ENCODE assay signal across 14 mouse cellular contexts in the genomic region with DNA sequence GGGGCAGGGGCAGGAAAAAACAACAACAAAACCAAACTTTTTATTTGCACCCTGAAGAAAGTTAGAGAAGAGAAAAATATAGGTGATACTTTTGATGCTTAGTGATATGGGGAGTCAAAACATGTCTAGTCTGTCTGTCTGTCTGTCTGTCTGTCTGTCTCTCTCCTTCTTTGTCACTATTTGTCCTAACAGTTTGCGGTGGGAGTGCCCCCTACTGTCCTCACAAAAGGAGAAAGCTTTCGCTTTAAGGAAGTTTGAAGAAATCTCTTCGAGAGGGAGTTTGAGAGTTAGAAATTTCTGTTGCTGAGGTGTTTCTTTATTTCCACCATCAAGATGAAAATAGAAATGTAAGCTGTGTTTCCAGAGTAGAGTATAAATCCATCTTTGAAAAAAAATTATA. TPM values are rescaled to one million over a fixed set of nuclear protein-coding genes. Genes with fewer than 3 reads are reported as not detected.
DNase-seq lines count a peak whose midpoint lies in the region; ATAC-seq and TF ChIP-seq lines count a peak whose summit lies in the region.
"Had no signal": no experiment of that assay in that cellular context is flagged by ENCODE, and none has a peak within 500 bp of the region (broad histone marks: within the 10 kb centered on the region; RNA-seq: fewer than 3 reads in every experiment).

No protein-coding gene starts in this region.

- ATAC-seq in hindbrain, embryonic 14.5 days (ENCODE audit: low FRiP score): no peak
- ATAC-seq in hindbrain, embryonic 13.5 days (ENCODE audit: low FRiP score): no peak
- no peak for ATAC-seq in embryonic facial prominence, embryonic 11.5 days (replicated peaks; ENCODE audit: insufficient number of reproducible peaks, low FRiP score, low TSS enrichment, low read depth)

- no peaks in the 10 kb centered on the region for H3K9me3 ChIP-seq in hindbrain, embryonic 14.5 days (ENCODE audit: control insufficient read depth, low read length)
- no peaks in the 10 kb centered on the region for H3K9me3 ChIP-seq in hindbrain, embryonic 13.5 days
- peaks cover 14% of the 10 kb centered on the region for H3K9me3 ChIP-seq in CH12.LX (replicated peaks; ENCODE audit: low read length)
- no peaks in the 10 kb centered on the region for H3K9me3 ChIP-seq in embryonic facial prominence, embryonic 11.5 days (replicated peaks; ENCODE audit: control insufficient read depth, low read length)
- H3K9me3 ChIP-seq: stomach, embryonic 15.5 days had no signal

- no peak for TF ChIP-seq POLR2A in CH12.LX (IDR thresholded peaks at IDR 0.05; ENCODE audit: low read depth, low read length)

- TF ChIP-seq EP300 in CH12.LX (IDR thresholded peaks at IDR 0.05; ENCODE audit: low read length): no peak

- intact Hi-C loops in gastrocnemius, postnatal 36 days (cut with DNase I): no loop called here

- WGBS in hindbrain, embryonic 14.5 days: 26% methylated on average over 3 of the region's 3 CpGs
- WGBS in hindbrain, embryonic 13.5 days: 14% methylated on average over 3 of the region's 3 CpGs
- 30% methylated on average over 3 of the region's 3 CpGs for WGBS in embryonic facial prominence, embryonic 11.5 days

- dilution Hi-C loops in CH12.LX (cut with MboI; ENCODE audit: extremely low pct_ligation_motif_present, extremely low pct_unique_long_range_greater_than_20kb, low sequenced_read_pairs): no loop called here

- H3K4me2 ChIP-seq in hindbrain, embryonic 14.5 days (replicated peaks): 0 out of 2 replicates have a peak overlapping the region, but pooled peaks have one; percentile 7
- H3K4me2 ChIP-seq in hindbrain, embryonic 13.5 days: no peak overlapping the region
- no peak overlapping the region for H3K4me2 ChIP-seq in CH12.LX (ENCODE audit: insufficient read depth, low read depth, poor library complexity, severe bottlenecking)
- H3K4me2 ChIP-seq in embryonic facial prominence, embryonic 11.5 days (ENCODE audit: low read depth, low read length): no peak overlapping the region
- H3K4me2 ChIP-seq: stomach, embryonic 15.5 days had no signal

- DNase-seq in hindbrain, embryonic 14.5 days (ENCODE audit: low spot score): no peak
- DNase-seq in lung, postnatal 10 days: peak; percentile 22
- no peak for DNase-seq in lung, postnatal 36 days
- peak; percentile 53 for DNase-seq in CH12.LX (ENCODE audit: extremely low read depth)
- DNase-seq in embryonic facial prominence, embryonic 11.5 days (ENCODE audit: low spot score): peak; percentile 29
- DNase-seq in urinary bladder, postnatal 25 days (ENCODE audit: low spot score): no peak
- DNase-seq in gastrocnemius, postnatal 36 days: no peak
- DNase-seq: cerebellum, postnatal 36 days; lung, postnatal 14 days; right cerebral cortex, postnatal 25 days had no signal

- peak; percentile 76 for TF ChIP-seq RAD21 in CH12.LX (IDR thresholded peaks at IDR 0.05; ENCODE audit: low read depth, low read length)

- in situ Hi-C loops in CH12.LX (cut with MboI; ENCODE audit: low pct_ligation_motif_present, low pct_unique_long_range_greater_than_20kb, low sequenced_read_pairs): loop anchor here (10.0 to 25.0 kb wide), 2 partner anchors 514 to 1027 kb away; a partner anchor contains a TSS

- H3K36me3 ChIP-seq in hindbrain, embryonic 14.5 days (replicated peaks; ENCODE audit: control insufficient read depth, insufficient read depth): no peaks in the 10 kb centered on the region
- H3K36me3 ChIP-seq in hindbrain, embryonic 13.5 days: no peaks in the 10 kb centered on the region
- H3K36me3 ChIP-seq in CH12.LX (replicated peaks in 1 of 2; ENCODE audit: control insufficient read depth in 1 of 2, insufficient read depth in 1 of 2, low read length in 1 of 2): no peaks in the 10 kb centered on the region
- no peaks in the 10 kb centered on the region for H3K36me3 ChIP-seq in embryonic facial prominence, embryonic 11.5 days (replicated peaks; ENCODE audit: control insufficient read depth, insufficient read depth, low read depth, low read length)
- H3K36me3 ChIP-seq: stomach, embryonic 15.5 days had no signal

- H3K27me3 ChIP-seq in hindbrain, embryonic 14.5 days (ENCODE audit: control insufficient read depth, insufficient read depth, low read length): peaks cover 46% of the 10 kb centered on the region
- peaks cover 48% of the 10 kb centered on the region for H3K27me3 ChIP-seq in hindbrain, embryonic 13.5 days
- no peaks in the 10 kb centered on the region for H3K27me3 ChIP-seq in CH12.LX (replicated peaks)
- no peaks in the 10 kb centered on the region for H3K27me3 ChIP-seq in embryonic facial prominence, embryonic 11.5 days (ENCODE audit: control insufficient read depth, insufficient read depth, low read length)

- peaks cover 7% of the 10 kb centered on the region for H3K4me1 ChIP-seq in hindbrain, embryonic 14.5 days (replicated peaks; ENCODE audit: control insufficient read depth, insufficient read depth, low read length)
- H3K4me1 ChIP-seq in hindbrain, embryonic 13.5 days (replicated peaks): peaks cover 23% of the 10 kb centered on the region
- no peaks in the 10 kb centered on the region for H3K4me1 ChIP-seq in CH12.LX (ENCODE audit: control insufficient read depth in 1 of 2, insufficient read depth in 2 of 2)
- H3K4me1 ChIP-seq in embryonic facial prominence, embryonic 11.5 days (ENCODE audit: control insufficient read depth, insufficient read depth, low read length): 0 out of 2 replicates have a peak, but pooled peaks cover 2% of the 10 kb centered on the region

- no peak overlapping the region for H3K27ac ChIP-seq in hindbrain, embryonic 14.5 days
- no peak overlapping the region for H3K27ac ChIP-seq in hindbrain, embryonic 13.5 days
- H3K27ac ChIP-seq in CH12.LX (ENCODE audit: insufficient read depth, low read depth): no peak overlapping the region
- H3K27ac ChIP-seq in embryonic facial prominence, embryonic 11.5 days (replicated peaks; ENCODE audit: low read depth, low read length): no peak overlapping the region
- H3K27ac ChIP-seq: stomach, embryonic 15.5 days had no signal

- H3K9ac ChIP-seq in hindbrain, embryonic 14.5 days: no peak overlapping the region
- no peak overlapping the region for H3K9ac ChIP-seq in hindbrain, embryonic 13.5 days
- no peak overlapping the region for H3K9ac ChIP-seq in CH12.LX (ENCODE audit: insufficient read depth, low read depth)
- no peak overlapping the region for H3K9ac ChIP-seq in embryonic facial prominence, embryonic 11.5 days (replicated peaks; ENCODE audit: low read length)
- H3K9ac ChIP-seq: stomach, embryonic 15.5 days had no signal

- no peak overlapping the region for H3K4me3 ChIP-seq in hindbrain, embryonic 14.5 days (replicated peaks; ENCODE audit: low read length)
- no peak overlapping the region for H3K4me3 ChIP-seq in hindbrain, embryonic 13.5 days
- H3K4me3 ChIP-seq in CH12.LX (replicated peaks in 1 of 3; ENCODE audit: low read depth in 2 of 3, low read length in 2 of 3, poor library complexity in 1 of 3): no peak overlapping the region
- no peak overlapping the region for H3K4me3 ChIP-seq in embryonic facial prominence, embryonic 11.5 days (ENCODE audit: low read depth, low read length)
- H3K4me3 ChIP-seq: stomach, embryonic 15.5 days had no signal

- no peaks in the 10 kb centered on the region for H3K79me2 ChIP-seq in CH12.LX (replicated peaks; ENCODE audit: control insufficient read depth, extremely low read depth, insufficient read depth, poor library complexity, severe bottlenecking)

- TF ChIP-seq CTCF in CH12.LX (conservative IDR thresholded peaks at IDR 0.05 in 1 of 2, IDR thresholded peaks at IDR 0.05 in 1 of 2; ENCODE audit: low read depth in 2 of 2, low read length in 2 of 2): peak in 1 of 2 experiments; percentile 83; a peak in 2 of 4 replicates

TF ChIP-seq in CH12.LX, 34 proteins besides CTCF, POLR2A, EP300 and RAD21:
- 0 out of 2 replicates have a peak, but pooled peaks have one; percentile 23 for TF ChIP-seq IRF4 (IDR thresholded peaks at IDR 0.05; ENCODE audit: low read depth, low read length)
- peak; percentile 63 for TF ChIP-seq ZC3H11A (IDR thresholded peaks at IDR 0.05; ENCODE audit: low read depth, low read length)
- no peak for TF ChIP-seq USF2 (conservative IDR thresholded peaks at IDR 0.05; ENCODE audit: low read depth, low read length)
- no peak for TF ChIP-seq MAZ (IDR thresholded peaks at IDR 0.05; ENCODE audit: low read depth, low read length)
- no peak for TF ChIP-seq POLR2AphosphoS2 (IDR thresholded peaks at IDR 0.05; ENCODE audit: low read depth, low read length)
- no peak for TF ChIP-seq HCFC1 (IDR thresholded peaks at IDR 0.05; ENCODE audit: low read depth, low read length)
- peak; percentile 90 for TF ChIP-seq SMC3 (IDR thresholded peaks at IDR 0.05; ENCODE audit: low read depth, low read length)
- no peak for TF ChIP-seq E2F4 (IDR thresholded peaks at IDR 0.05; ENCODE audit: insufficient replicate concordance, low read depth, low read length)
- no peak for TF ChIP-seq USF1 (IDR thresholded peaks at IDR 0.05; ENCODE audit: low read depth, low read length)

RNA-seq across cellular contexts. Expression of a gene that starts 2.5 kb away (rescaled TPM):
- 1.7 and 2.1 TPM in 2 replicates for polyA plus RNA-seq in hindbrain, embryonic 14.5 days (2014; fragmentation: Nextera tagmentation; extraction: Ambion mirVana)
- 1.6 and 1.8 TPM in 2 replicates for polyA plus RNA-seq in hindbrain, embryonic 13.5 days (2015; fragmentation: Nextera tagmentation; extraction: Ambion mirVana)
- total RNA-seq in CH12.LX (2012; rRNA removed) (not detected in 2 replicates), CH12.LX (2014; rRNA removed) (not detected in 2 replicates)
- not detected in 2 replicates for polyA plus RNA-seq in CH12.LX (2012; ENCODE audit: insufficient read length, low read depth)
- polyA plus RNA-seq in embryonic facial prominence, embryonic 11.5 days (2014; fragmentation: Nextera tagmentation; extraction: Ambion mirVana): 1.1 and 1.6 TPM in 2 replicates
- total RNA-seq in gastrocnemius, postnatal 36 days (2021): not detected
- total RNA-seq: ES-E14; heart, adult 18-20 months had no signal

RNA-seq across cellular contexts. Expression of a gene that starts 3.8 kb away (rescaled TPM):
- 1.7 and 1.8 TPM in 2 replicates for polyA plus RNA-seq in hindbrain, embryonic 14.5 days (2014; fragmentation: Nextera tagmentation; extraction: Ambion mirVana)
- polyA plus RNA-seq in hindbrain, embryonic 13.5 days (2015; fragmentation: Nextera tagmentation; extraction: Ambion mirVana): 0.94 and 1.3 TPM in 2 replicates
- total RNA-seq in CH12.LX (2012; rRNA removed): not detected in 2 replicates
- not detected in 2 replicates for total RNA-seq in CH12.LX (2014; rRNA removed)
- not detected in 2 replicates for polyA plus RNA-seq in CH12.LX (2012; ENCODE audit: insufficient read length, low read depth)
- 3.0 and 3.5 TPM in 2 replicates for polyA plus RNA-seq in embryonic facial prominence, embryonic 11.5 days (2014; fragmentation: Nextera tagmentation; extraction: Ambion mirVana)
- under 1 TPM; 0.35 to 0.54 TPM for total RNA-seq in gastrocnemius, postnatal 36 days (2021)

Comparison
In these comparisons a context has a peak if more than half of its experiments do, and no peak if none do; other contexts are left out.
1. DNase-seq: peak in lung, postnatal 10 days (single experiment), CH12.LX (single experiment) and embryonic facial prominence, embryonic 11.5 days (single experiment); none in hindbrain, embryonic 14.5 days (single experiment), lung, postnatal 36 days (single experiment), urinary bladder, postnatal 25 days (single experiment) and gastrocnemius, postnatal 36 days (0 of 2).